Mouse (Mus musculus): ENCODE measurements at regions not wholly inside any gene's neighbourhood (a gene's known extent, or its start where the extent isn't known, plus 50 kb on each side); places are given as distances from the start of the nearest gene placed in this dataset.

- TF ChIP-seq EP300 (IDR thresholded peaks at IDR 0.05; ENCODE audit: low read depth) (no peak), CTCF (IDR thresholded peaks at IDR 0.05; ENCODE audit: low read depth) (no peak)
- Histone ChIP-seq H3K36me3 (replicated peaks; ENCODE audit: insufficient read depth, low read length) (no peaks in the 10 kb centered on the region), H3K9ac (replicated peaks) (no peak overlapping the region), H3K27me3 (ENCODE audit: insufficient read depth, low read length) (no peaks in the 10 kb centered on the region), H3K4me2 (ENCODE audit: low read depth, low read length) (no peak overlapping the region), H3K27ac (ENCODE audit: low read depth) (no peak overlapping the region), H3K4me3 (ENCODE audit: low read depth, low read length) (no peak overlapping the region), H3K4me1 (ENCODE audit: insufficient read depth) (no peaks in the 10 kb centered on the region), H3K9me3 (ENCODE audit: low read length) (no peaks in the 10 kb centered on the region)
- DNase-seq (no peak), ATAC-seq (no peak)
- WGBS (ENCODE audit: insufficient replicate concordance) = 60% methylated on average over 4 of the region's 4 CpGs
Measured at GRCm38 (mm10) chr5:52027478-52027877, 162.8 kb downstream of the Dhx15 start.

GRCm38 (mm10) chr5:52026148-52026547 is 164.2 kb downstream of the Dhx15 start:
- no peaks in the 10 kb centered on the region for H3K4me1 ChIP-seq (ENCODE audit: insufficient read depth)
- H3K4me2 ChIP-seq (ENCODE audit: low read depth, low read length) = no peak overlapping the region
- no peak overlapping the region for H3K4me3 ChIP-seq (ENCODE audit: low read depth, low read length)
- no peak for ATAC-seq
- 54% methylated on average over 3 of the region's 3 CpGs for WGBS (ENCODE audit: insufficient replicate concordance)
- H3K9me3 ChIP-seq (ENCODE audit: low read length) = no peaks in the 10 kb centered on the region
- no peaks in the 10 kb centered on the region for H3K36me3 ChIP-seq (replicated peaks; ENCODE audit: insufficient read depth, low read length)
- no peak overlapping the region for H3K27ac ChIP-seq (ENCODE audit: low read depth)
- no peaks in the 10 kb centered on the region for H3K27me3 ChIP-seq (ENCODE audit: insufficient read depth, low read length)
- no peak for DNase-seq
- no peak overlapping the region for H3K9ac ChIP-seq (replicated peaks)
- TF ChIP-seq EP300 (IDR thresholded peaks at IDR 0.05; ENCODE audit: low read depth) = no peak
- TF ChIP-seq CTCF (IDR thresholded peaks at IDR 0.05; ENCODE audit: low read depth) = no peak

- H3K4me2 ChIP-seq (ENCODE audit: low read depth, low read length) = no peak overlapping the region
- H3K27ac ChIP-seq (ENCODE audit: low read depth) = no peak overlapping the region
- DNase-seq = no peak
Measured at GRCm38 (mm10) chr5:52023212-52023611, 167.1 kb downstream of the Dhx15 start.

GRCm38 (mm10) chr5:52016992-52017391 is 173.3 kb downstream of the Dhx15 start:
- H3K36me3 ChIP-seq (replicated peaks; ENCODE audit: insufficient read depth, low read length) = no peaks in the 10 kb centered on the region
- no peak overlapping the region for H3K4me3 ChIP-seq (ENCODE audit: low read depth, low read length)
- H3K4me1 ChIP-seq (ENCODE audit: insufficient read depth) = no peaks in the 10 kb centered on the region; the same call in 1 of the 2 replicates
- no peak for TF ChIP-seq CTCF (IDR thresholded peaks at IDR 0.05; ENCODE audit: low read depth)
- no peak for TF ChIP-seq EP300 (IDR thresholded peaks at IDR 0.05; ENCODE audit: low read depth)
- ATAC-seq = no peak
- no peak overlapping the region for H3K27ac ChIP-seq (ENCODE audit: low read depth)
- no peak overlapping the region for H3K9ac ChIP-seq (replicated peaks)
- no peaks in the 10 kb centered on the region for H3K27me3 ChIP-seq (ENCODE audit: insufficient read depth, low read length)
- no peaks in the 10 kb centered on the region for H3K9me3 ChIP-seq (ENCODE audit: low read length)
- no peak overlapping the region for H3K4me2 ChIP-seq (ENCODE audit: low read depth, low read length)
- WGBS (ENCODE audit: insufficient replicate concordance) = 47% methylated on average over 3 of the region's 3 CpGs
- DNase-seq = no peak

More at GRCm38 (mm10) chr5:52023212-52023611, 167.1 kb downstream of the Dhx15 start:
- Histone ChIP-seq H3K36me3 (replicated peaks; ENCODE audit: insufficient read depth, low read length) (no peaks in the 10 kb centered on the region), H3K27me3 (ENCODE audit: insufficient read depth, low read length) (no peaks in the 10 kb centered on the region), H3K9me3 (ENCODE audit: low read length) (no peaks in the 10 kb centered on the region), H3K4me3 (ENCODE audit: low read depth, low read length) (no peak overlapping the region), H3K9ac (replicated peaks) (no peak overlapping the region), H3K4me1 (ENCODE audit: insufficient read depth) (no peaks in the 10 kb centered on the region)
- ATAC-seq = no peak
- TF ChIP-seq EP300 (IDR thresholded peaks at IDR 0.05; ENCODE audit: low read depth) (no peak), CTCF (IDR thresholded peaks at IDR 0.05; ENCODE audit: low read depth) (no peak)
- 84% methylated on average over 9 of the region's 9 CpGs for WGBS (ENCODE audit: insufficient replicate concordance)

- ATAC-seq (no peak), DNase-seq (no peak)
- TF ChIP-seq CTCF (IDR thresholded peaks at IDR 0.05; ENCODE audit: low read depth) = no peak
- TF ChIP-seq EP300 (IDR thresholded peaks at IDR 0.05; ENCODE audit: low read depth) = no peak
- Histone ChIP-seq H3K27ac (ENCODE audit: low read depth) (no peak overlapping the region), H3K4me2 (ENCODE audit: low read depth, low read length) (no peak overlapping the region), H3K9ac (replicated peaks) (no peak overlapping the region), H3K36me3 (replicated peaks; ENCODE audit: insufficient read depth, low read length) (no peaks in the 10 kb centered on the region), H3K9me3 (ENCODE audit: low read length) (no peaks in the 10 kb centered on the region), H3K27me3 (ENCODE audit: insufficient read depth, low read length) (no peaks in the 10 kb centered on the region), H3K4me1 (ENCODE audit: insufficient read depth) (no peaks in the 10 kb centered on the region; the same call in 1 of the 2 replicates), H3K4me3 (ENCODE audit: low read depth, low read length) (no peak overlapping the region)
- WGBS (ENCODE audit: insufficient replicate concordance) = 61% methylated on average over 6 of the region's 6 CpGs
Measured at GRCm38 (mm10) chr5:52015786-52016185, 174.5 kb downstream of the Dhx15 start.

- WGBS (ENCODE audit: insufficient replicate concordance) = 88% methylated on average over 7 of the region's 7 CpGs
- no peak overlapping the region for H3K4me2 ChIP-seq (ENCODE audit: low read depth, low read length)
- no peaks in the 10 kb centered on the region for H3K4me1 ChIP-seq (ENCODE audit: insufficient read depth)
- TF ChIP-seq CTCF (IDR thresholded peaks at IDR 0.05; ENCODE audit: low read depth) (no peak), EP300 (IDR thresholded peaks at IDR 0.05; ENCODE audit: low read depth) (no peak)
- H3K36me3 ChIP-seq (replicated peaks; ENCODE audit: insufficient read depth, low read length) = no peaks in the 10 kb centered on the region
- ATAC-seq = no peak
- no peaks in the 10 kb centered on the region for H3K27me3 ChIP-seq (ENCODE audit: insufficient read depth, low read length)
- H3K9me3 ChIP-seq (ENCODE audit: low read length) = no peaks in the 10 kb centered on the region
- H3K9ac ChIP-seq (replicated peaks) = no peak overlapping the region
- no peak overlapping the region for H3K4me3 ChIP-seq (ENCODE audit: low read depth, low read length)
- no peak for DNase-seq
- no peak overlapping the region for H3K27ac ChIP-seq (ENCODE audit: low read depth)
Measured at GRCm38 (mm10) chr5:52010426-52010825, 179.9 kb downstream of the Dhx15 start.

- 23% methylated on average over 3 of the region's 3 CpGs for WGBS (ENCODE audit: insufficient replicate concordance)
Measured at GRCm38 (mm10) chr5:52008942-52009341, 181.4 kb downstream of the Dhx15 start.

More at GRCm38 (mm10) chr5:52008942-52009341, 181.4 kb downstream of the Dhx15 start:
- H3K4me3 ChIP-seq (ENCODE audit: low read depth, low read length) = no peak overlapping the region
- no peak overlapping the region for H3K27ac ChIP-seq (ENCODE audit: low read depth)
- H3K9me3 ChIP-seq (ENCODE audit: low read length) = no peaks in the 10 kb centered on the region
- H3K9ac ChIP-seq (replicated peaks) = no peak overlapping the region
- no peaks in the 10 kb centered on the region for H3K27me3 ChIP-seq (ENCODE audit: insufficient read depth, low read length)
- TF ChIP-seq EP300 (IDR thresholded peaks at IDR 0.05; ENCODE audit: low read depth) (no peak), CTCF (IDR thresholded peaks at IDR 0.05; ENCODE audit: low read depth) (no peak)
- ATAC-seq (no peak), DNase-seq (no peak)
- H3K4me2 ChIP-seq (ENCODE audit: low read depth, low read length) = no peak overlapping the region
- no peaks in the 10 kb centered on the region for H3K36me3 ChIP-seq (replicated peaks; ENCODE audit: insufficient read depth, low read length)
- H3K4me1 ChIP-seq (ENCODE audit: insufficient read depth) = no peaks in the 10 kb centered on the region
